Mouse (Mus musculus): Measurements from ENCODE around the gene Krt8.
"Not testable (repeated sequence)": the region's sequence is repeated elsewhere in the genome, so short reads cannot be mapped to it uniquely, and the experiment has no call there.

Krt8 gene

DNA sequence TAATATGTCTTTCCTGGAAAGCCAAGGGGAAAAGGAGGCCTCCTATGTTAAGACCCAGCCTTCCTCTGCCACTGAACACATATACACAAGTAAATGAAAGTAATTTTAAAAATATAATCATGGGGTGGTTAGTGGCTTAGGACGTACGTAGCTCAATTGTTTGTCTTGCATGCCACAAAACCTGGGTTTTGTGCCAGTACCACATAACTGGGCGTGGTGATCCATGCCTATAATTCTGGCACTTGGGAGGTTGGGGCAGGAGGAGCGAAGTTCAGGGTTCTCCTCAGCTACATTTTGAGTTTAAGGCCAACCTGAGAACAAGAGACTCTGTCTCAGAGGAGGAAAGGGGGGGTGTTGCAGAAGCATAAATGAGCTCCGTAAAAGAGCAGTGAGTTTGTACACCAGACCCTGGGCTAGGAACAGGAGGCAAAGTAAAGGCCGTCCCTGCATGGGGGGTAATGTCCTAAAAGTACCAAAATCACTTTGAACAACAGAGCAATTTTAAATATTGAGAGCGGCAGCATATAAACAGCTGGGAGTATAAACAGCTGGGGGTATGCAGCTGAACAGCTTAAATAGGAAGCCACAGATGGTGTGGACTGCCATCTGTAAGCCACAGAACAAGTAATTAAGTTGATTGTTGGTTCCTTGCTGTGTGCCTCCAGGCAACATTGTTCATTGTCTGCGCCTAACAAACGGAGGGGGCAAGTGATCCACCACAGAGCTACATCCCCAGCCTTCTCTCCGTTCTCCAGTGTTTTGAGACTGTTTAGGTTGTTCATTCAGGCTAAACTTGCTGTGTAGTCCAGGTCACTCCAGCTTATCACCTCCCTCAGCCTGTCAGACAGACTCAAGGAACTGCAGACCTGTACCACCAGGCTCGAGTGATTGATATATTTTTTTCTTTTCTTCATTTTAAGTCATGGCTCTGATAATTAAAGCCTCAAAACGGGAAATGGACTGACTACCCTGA is 3.1 kb upstream of the Krt8 start:
- no peak for DNase-seq (ENCODE audit: low spot score in 2 of 2)

DNA sequence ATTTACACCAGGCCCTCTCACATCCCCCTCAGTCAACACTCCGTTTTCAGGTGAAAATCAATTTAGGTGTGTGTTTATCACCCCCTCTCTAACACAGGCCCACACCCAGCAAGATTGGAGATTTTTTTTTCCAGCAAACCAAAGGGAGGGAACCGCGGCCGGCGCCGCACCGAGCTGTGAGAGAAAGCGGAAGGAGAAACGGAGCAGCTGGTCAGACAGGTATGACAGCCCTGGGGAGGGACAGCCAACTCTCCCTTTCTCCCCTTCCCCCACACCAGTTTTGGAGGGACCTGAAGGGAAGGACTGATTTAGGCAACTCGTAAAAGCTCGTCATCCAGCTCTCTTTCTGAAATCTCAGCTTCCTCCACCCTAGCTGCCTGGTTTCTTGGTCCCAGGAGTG is 2.0 kb upstream of the Krt8 start:
- DNase-seq (ENCODE audit: low spot score in 2 of 2): no peak

DNA sequence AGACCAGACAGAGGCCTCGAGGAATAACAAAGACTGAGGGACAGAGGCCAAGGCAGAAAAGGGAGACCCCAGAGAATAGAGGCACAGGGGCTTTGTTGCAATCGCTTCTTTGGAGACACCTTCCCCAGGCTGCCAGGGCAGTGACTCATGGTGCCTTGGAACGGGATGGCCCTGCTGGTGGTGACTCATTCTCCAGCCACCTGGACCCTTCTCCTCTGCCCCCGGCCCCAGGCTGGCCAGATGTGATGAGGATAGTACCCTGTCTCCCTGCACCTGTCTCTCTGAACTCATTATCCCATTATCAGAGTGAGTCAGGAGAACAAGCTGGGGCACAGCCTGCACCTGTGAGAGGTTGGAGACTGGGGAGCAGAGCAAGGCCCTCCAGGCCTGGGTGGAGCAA is 1.0 kb upstream of the Krt8 start:
- no peak for DNase-seq (ENCODE audit: low spot score in 2 of 2)

DNA sequence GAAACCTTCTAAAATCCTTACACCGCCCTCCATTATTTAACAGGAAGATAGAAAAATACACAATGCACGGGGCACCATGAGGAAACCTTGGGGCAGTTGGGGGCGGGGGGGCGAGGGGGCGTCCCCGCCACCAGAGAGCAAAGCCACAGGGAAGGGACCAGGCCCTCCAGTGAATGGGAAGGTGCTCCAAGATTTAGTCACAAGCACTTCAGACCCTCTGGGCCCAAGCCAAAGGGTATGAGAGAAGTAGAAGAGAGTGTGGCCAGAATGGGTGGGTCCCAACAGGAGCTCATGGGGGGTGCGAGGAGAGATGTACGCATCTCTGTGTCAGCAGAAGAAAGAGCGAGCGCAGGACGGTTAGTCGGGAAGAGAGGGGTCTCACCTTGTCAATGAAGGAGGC is 766 bp downstream of the Krt8 start:
- no peak for DNase-seq (ENCODE audit: low spot score in 2 of 2)

DNA sequence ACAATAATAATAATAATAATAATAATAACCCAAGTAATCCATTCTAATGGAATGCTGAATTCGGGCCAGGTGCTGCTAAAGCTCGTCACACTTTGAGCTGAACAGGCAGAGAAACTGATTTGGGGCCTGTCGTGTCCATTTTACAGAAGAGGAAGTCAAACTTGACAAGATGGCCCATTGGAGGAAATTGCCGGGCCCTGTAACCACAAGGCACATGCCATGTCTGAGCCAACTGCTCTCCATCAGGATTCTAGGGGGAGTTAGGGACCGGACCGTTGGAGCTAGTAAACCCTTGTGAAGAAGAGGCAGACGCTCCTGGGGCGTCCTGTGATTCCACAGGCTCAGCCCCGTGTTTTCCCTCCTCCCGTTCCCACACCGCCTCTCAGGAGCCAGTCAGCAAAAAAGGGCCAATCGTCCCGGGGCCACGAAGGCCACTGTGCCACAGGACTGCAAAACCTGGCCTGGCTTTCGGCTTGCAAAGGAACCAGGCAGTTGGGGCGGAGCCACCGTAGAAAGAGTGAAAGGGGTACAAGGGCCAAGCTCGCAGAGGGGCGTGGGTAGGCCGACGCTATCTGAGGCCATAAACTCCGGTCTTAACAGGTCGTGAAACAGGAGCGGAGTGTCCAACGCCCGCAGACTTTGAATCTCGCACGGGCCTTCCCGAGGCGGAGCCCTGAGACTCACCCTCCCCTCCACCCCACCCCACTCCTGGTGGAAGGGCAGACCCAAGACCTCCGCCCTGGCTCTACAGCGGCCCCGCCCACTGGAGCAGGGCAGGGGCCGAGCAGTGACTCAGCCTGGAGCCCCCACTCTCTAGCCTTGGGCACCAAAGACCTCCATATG is 1.4 kb downstream of the Krt8 start:
- DNase-seq (ENCODE audit: low spot score in 2 of 2): peak in 1 of 2 experiments; percentile 17

DNA sequence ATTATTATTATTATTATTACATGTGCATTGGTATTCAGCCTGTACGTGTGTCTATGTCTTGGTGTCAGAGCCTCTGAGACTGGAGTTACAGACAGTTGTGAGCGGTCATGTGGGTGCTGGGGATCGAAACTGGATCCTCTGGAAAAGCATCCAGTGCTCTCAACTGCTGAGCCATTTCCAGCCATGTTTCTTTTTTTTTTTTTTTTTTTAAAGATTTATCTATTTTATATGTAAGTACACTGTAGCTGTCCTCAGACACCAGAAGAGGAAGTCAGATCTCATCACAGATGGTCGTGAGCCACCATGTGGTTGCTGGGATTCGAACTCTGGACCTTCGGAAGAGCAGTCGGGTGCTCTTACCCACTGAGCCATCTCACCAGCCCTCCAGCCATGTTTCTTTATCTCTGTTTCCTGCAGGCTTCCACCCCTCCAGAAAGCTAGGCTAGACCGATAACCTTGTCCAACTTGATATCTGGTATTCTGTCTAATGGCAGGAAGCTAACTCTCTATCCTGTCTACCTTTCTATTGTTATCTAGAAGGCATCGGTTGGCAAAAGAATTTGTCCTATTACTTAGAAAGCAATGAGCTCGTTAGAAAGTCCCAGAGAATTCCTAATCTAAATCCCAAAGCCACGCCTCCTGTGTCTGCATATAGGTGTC is 4.5 kb downstream of the Krt8 start:
- DNase-seq (ENCODE audit: low spot score in 2 of 2): no peak

DNA sequence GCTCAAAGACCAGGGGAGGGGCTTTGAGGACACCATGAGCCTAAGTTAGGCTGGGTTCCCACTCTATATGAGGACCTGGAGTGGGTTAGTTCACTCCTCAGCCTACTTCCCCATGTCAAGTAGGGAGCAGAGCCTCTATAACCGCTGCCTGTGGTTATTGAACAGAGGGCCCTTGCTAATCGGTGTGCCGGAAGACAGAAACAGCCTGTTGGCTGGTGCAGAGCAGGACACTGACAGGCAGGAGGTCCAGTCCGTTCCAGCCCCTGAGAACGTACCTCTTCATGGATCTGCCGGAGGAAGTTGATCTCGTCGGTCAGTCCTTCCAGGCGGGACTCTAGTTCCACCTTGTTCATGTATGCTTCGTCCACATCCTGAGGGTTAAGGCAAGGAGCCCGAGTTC is 5.1 kb downstream of the Krt8 start:
- no peak for DNase-seq (ENCODE audit: low spot score in 2 of 2)

DNA sequence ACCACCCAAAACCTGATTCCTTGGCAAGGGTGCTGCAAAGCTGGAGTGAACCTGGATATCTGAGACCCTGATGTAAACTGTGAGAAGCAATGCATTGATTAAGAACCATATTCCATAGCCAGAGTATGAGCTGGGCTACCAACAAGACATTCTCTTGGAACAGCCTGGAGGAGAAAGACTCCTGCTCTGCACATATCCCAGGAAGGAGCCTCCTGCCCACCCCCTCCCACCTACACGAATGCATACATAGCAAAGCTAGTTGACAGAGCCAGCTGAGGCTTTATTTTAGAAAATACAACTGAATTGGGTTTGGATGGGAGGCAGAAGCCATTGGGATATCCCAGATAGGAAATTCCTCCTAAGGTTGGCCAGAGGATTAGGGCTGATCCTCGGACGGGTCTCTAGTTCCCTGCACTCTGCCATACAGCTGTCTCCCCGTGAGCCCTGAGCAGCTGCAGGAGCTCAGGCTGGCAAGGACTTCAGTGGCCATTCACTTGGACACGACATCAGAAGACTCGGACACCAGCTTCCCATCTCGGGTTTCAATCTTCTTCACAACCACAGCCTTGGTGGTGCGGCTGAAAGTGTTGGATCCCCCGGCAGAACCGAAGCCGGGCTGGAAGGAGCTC is 7.7 kb downstream of the Krt8 start:
- not testable (repeated sequence) for DNase-seq (ENCODE audit: low spot score in 2 of 2)

DNA sequence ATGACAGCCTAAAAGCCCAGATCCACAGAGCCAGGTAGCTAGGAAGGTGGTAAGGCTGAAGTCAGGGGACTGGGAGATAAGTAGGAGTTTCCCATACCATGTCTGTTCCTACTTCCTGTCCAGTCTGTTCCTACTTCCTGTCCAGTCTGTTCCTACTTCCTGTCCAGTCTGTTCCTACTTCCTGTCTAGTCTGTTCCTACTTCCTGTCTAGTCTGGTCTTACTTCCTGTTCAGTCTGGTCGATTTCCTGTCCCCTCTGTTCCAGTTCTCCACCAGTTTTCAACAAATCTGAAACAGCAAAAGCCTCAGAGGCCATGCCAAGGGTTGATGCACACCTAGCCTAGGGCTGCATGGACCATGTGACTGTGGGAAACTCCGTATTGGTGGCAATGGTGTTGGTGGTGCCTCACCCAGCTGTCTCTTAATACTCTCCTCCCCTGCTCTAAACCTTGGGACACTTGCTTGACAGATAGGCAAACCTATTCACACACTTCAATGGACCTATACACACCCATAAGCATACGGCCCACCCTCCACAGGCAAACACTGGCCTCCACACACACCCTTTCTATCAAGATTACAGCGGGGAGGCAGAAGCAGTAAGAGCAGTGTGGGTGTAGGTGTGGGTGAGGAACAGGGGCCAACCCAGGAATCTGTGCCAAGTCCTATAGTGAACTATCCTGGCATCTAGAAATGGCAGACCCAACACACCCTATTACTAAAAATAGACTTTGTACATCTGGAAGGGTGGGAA is 8.6 kb downstream of the Krt8 start:
- DNase-seq (ENCODE audit: low spot score in 2 of 2): no peak

DNA sequence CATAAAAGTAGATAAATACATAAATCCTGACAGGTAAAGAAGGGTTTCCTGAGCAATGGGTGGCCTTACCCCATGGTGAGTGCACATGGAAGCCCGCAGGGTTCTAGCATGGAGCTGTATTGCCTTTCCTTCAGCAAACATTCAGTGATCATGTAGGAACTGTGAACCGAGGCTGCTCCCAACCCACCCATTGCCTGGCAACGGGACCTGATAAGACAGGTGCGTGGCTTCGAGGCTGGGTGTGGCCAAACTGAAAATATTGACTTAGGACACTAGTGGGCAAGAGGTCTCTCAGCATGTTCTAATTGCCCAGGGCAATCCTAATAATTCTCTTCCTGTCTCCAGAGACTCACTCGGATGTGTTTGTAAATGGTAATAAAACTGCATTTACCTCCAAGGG is 9.9 kb downstream of the Krt8 start:
- DNase-seq (ENCODE audit: low spot score in 2 of 2): no peak

DNA sequence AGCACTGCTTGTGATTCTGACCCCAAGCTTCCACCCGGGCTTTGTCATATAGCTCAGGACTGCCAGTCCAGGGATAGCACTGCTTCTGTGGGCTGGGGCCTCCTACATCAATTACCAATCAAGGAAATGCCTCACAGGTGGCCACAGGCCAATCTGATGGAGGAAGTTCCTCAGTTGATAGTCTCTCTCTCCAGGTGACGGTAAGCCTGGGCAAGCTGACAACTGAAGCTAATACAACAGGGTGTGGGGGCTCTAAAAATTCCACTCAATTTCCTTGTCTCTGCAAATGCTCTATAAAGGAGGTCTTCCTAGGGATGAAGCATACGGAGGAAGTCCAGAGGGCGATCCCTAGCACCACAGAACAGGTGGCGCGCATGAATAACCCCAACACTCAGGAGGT is 13.3 kb downstream of the Krt8 start:
- no peak for DNase-seq (ENCODE audit: low spot score in 2 of 2)

DNA sequence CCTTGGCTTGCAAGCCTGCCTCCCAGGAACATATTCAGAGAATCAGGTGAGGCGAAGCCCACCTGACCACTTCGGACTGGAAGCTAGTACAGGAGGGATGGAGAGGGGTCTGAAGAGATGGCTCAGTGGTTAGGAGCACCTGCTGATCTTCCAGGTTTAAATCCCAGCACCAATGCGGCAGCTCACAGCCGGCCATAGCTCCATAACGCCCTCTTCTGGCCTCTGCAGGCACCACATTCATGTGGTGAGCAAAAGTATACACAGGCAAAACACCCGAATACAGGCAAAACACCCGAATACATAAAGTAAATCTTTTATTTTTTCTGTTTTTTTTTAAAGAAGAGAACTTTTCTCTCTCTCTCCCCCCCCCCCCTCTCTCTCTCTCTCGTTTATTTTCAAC is 15.6 kb downstream of the Krt8 start:
- no peak for DNase-seq (ENCODE audit: low spot score in 2 of 2)

DNA sequence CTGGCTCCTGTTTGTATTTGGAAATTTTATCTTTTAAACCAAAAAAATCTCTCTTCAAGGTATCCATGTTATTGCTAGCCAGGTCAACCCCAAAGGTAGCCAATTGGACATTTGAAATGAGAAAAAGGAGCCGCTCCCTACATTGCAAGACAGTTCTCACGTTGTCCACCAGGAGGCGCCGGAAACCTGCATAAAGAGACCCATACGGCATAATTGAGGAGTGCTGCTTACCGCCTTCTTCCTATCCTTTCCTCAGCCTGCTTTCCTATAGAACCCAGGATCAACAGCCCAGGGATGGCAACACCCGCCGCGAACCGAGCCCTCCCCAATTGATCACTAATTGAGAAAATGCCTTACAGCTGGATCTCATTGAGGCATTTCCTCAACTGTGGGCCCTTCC is 16.2 kb downstream of the Krt8 start:
- DNase-seq (ENCODE audit: low spot score in 2 of 2): peak; percentile 68 to 84

DNA sequence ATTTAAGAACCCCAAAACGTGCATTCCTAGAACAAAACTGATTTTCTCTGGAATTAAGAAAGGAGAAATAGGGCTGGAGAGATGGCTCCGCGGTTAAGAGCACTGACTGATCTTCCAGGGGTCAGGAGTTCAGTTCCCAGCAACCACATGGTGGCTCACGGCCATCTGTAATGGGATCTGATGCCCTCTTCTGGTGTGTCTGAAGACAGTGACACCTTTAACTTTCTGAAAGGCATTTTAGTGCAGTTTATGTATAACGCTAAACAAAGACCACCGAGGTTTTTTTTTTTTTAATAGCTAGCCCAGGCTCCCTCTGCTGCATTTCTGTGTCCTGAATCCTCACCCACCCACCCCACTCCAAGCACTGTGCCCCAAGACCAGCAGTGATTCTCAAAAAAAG is 19.5 kb downstream of the Krt8 start:
- no peak for DNase-seq (ENCODE audit: low spot score in 2 of 2)

DNA sequence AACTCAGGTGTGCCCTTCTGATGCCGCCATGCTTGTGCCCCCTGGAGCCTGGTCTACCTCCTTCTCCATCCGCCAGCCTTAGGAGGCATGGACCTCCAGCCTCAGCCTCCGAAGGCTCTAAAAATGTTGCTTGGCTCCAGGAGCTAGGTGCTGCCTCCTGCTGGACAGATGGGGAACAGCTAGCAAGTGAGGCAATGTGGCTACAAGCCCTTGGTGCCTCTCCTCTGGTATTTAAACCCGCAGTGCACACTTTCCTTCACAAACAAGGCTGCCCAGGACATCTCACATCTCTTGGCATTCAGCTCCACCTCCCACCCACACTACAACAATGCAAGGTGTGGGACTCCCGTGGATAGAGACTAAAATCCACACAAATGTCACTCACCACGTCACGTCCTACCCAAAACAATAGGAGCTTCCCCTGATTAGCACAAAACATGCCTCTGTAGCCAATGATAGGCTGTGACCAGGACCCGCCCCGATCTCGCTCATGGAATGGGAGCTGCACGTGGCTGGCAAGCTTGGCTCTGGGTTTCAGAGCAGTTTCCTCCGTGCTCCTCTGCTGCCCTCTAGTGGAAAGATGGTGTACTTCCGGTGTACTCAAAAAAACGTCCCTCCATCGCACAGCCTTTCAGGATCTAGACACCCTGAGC is 20.2 kb downstream of the Krt8 start:
- peak; percentile 94 to 95 for DNase-seq (ENCODE audit: low spot score in 2 of 2)

DNA sequence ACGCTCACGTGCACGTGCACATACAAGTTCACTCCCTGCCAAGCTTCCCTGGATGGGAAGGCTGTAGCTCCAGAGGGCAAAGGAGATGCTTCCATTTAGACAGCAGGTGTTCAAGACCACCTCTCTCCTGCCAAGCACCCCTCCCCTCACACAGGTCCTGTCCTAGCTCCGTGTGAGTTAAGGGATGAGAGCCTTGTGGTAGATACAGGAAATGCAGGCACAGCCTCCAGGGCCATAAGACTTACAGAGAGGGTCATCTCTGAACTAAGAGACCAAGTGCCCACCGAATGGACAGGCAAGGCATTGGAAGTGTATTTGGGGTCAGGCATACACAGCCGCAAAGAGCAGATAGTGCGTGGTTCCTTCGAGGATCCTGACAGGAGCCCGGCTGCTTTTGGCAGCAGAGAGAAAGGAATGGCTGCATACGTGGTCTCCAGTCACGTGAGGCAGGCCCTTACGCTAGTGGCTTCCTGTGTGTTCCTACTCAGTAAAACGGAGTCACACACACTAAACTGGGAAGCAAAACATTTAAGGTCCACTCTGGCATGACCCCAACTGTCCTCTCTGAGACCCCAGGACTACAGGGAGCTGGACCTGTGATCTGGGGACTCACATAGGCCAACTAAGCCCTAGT is 20.9 kb downstream of the Krt8 start:
- no peak for DNase-seq (ENCODE audit: low spot score in 2 of 2)

DNA sequence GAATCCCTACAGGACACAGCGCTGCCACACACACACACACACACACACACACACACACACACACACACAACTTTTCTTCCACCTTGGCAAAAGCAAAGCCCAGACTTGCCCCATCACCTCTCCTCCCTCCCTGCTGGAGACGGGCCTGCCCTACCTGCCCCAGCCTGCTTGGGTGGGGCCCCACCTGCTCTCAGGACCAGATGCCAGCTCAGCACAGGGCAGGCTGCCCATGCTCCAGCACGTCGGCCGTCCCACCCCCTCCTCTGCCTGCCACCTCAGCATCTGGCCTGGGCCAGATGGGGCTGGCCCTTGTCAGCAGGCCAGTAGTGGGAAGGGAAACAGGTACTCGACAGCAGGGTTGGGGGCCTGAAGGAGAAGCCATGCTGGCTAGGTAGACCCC is 23.4 kb downstream of the Krt8 start:
- no peak for DNase-seq (ENCODE audit: low spot score in 2 of 2)

DNA sequence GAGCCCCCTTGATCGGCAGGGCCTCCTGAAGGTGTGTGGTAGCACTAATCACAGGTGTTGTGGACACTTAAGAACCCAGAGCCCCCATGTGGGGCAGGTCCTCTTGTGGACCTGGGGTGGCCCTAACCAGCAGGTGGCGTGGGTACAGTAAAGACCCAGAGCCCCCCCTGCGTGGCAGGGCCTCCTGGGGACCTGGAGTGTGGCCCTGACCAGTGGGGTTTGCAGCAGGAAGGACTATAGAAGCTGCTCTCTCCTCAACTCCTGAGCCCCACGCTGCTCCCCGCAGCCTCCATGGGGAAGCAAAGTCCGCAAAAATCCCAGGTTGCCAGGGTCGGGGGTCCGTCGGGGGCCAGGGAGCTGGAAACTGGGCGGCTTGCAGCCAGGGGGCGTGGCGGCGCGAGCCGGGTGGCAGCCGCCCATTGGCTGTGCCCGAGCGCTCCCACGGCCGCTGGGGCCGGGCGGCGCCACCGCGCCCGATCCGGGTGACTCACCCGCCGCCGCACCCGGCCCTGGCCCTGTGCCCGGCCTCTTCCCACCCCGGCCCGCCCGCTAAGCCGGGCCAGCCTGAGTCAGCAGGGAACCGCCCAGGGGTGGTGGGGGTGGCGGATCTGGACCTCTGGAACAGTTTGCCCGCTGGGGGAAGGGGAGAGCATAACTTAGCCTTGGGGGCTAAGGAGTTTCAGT is 27.1 kb downstream of the Krt8 start:
- DNase-seq (ENCODE audit: low spot score in 2 of 2): peak; percentile 92

DNA sequence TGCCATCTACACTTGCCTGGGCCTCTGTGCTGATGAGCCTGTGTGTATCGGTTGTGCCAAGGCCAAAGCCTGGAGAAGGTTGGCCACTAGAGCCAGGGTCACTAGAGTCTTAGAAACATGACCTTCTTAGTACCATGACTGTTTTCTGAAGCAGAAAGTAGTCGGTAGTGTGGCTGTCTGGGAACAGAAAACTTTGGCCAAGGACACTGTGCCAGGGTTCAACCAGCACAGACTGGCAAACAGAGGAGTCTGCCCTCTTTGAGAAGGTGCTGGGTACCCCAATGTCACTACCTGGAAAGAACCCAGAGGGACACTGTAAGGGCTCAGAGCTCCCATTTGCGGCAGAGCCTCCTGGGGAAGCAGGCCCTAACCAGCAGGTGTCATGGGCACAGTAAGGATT is 27.6 kb downstream of the Krt8 start:
- DNase-seq (ENCODE audit: low spot score in 2 of 2): peak in 1 of 2 experiments; percentile 30
